Mouse (Mus musculus) hindbrain, embryonic 12.5 days (tissue): ENCODE measurements around the gene Gm21149. TPM values are rescaled to one million over a fixed set of nuclear protein-coding genes. Genes with fewer than 3 reads are reported as not detected.
"Not testable (repeated sequence)": the region's sequence is repeated elsewhere in the genome, so short reads cannot be mapped to it uniquely, and the experiment has no call there.

ENCODE experiments used
- ATAC-seq: fragments of 200-750 bp; cut with Nextera tagmentation; 2 replicates; pipeline ENCODE4 v1.8.0; 2017; ENCODE audit warnings: moderate TSS enrichment; ENCODE audit not compliant: low FRiP score
- H3K27ac ChIP-seq: fragments of 300-500 bp; sonication (generic); 2 replicates; pipeline ENCODE4 v1.5.1; 2016; ENCODE audit warnings: mild to moderate bottlenecking
- H3K27me3 ChIP-seq: fragments of 300-500 bp; sonication (generic); 2 replicates; pipeline ENCODE4 v1.6.1; 2016; ENCODE audit warnings: mild to moderate bottlenecking
- H3K36me3 ChIP-seq: fragments of 300-500 bp; sonication (generic); 2 replicates; pipeline ENCODE4 v1.6.1; 2016; ENCODE audit warnings: mild to moderate bottlenecking
- H3K4me1 ChIP-seq: fragments of 300-500 bp; sonication (generic); 2 replicates; pipeline ENCODE4 v1.6.1; 2016
- H3K4me2 ChIP-seq: fragments of 300-500 bp; sonication (generic); replicated peaks from 2 replicates; pipeline ENCODE4 v1.6.1; 2016; ENCODE audit warnings: mild to moderate bottlenecking
- H3K4me3 ChIP-seq: fragments of 300-500 bp; sonication (generic); 2 replicates; pipeline ENCODE4 v1.5.1; 2016; ENCODE audit warnings: mild to moderate bottlenecking
- H3K9ac ChIP-seq: fragments of 300-500 bp; sonication (generic); 2 replicates; pipeline ENCODE4 v1.6.1; 2016; ENCODE audit warnings: mild to moderate bottlenecking, moderate library complexity
- H3K9me3 ChIP-seq: fragments of 300-500 bp; sonication (generic); replicated peaks from 2 replicates; pipeline ENCODE4 v1.6.1; 2016; ENCODE audit warnings: mild to moderate bottlenecking
- WGBS: fragments of 180-500 bp; shearing (Covaris S2); methylation state at CpG from one replicate; pipeline ENCODE4 v1.1.7; 2016; 5-methylcytosine and 5-hydroxymethylcytosine counted together
- polyA plus RNA-seq: library from polyadenylated mRNA; unstranded; fragments of >200 nt; fragmentation: Nextera tagmentation; extraction: Ambion mirVana; gene quantifications from 2 replicates; pipeline ENCODE4 v1.2.1, GENCODE M21; 2016

Gm21149 gene
- not detected in 2 replicates for polyA plus RNA-seq

DNA sequence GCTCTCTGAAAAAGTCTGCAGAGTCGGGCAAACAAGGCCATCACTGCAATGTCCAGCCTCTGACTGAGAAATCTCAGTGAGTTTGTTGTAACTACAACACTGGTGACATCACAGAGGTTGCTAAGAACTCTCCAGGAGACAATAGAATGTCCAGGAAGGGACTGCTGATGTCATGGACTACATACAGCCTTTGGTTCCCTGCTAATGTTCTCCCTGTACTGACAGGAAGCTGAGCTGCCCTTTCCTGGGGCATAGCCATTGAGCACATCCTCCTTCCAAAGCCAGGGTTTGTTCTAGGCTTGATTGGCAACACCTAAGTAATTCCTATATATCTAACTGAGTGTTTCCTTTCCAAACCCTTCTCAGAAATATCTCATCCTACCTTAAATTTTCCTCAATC, at the start of gene Gm21149:
Gene Gm21149, minus strand, starts transcription at position 101 of the 400 bp plus-strand sequence.
- H3K9ac ChIP-seq, H3K36me3 ChIP-seq, H3K4me2 ChIP-seq, H3K27me3 ChIP-seq, H3K27ac ChIP-seq, ATAC-seq, H3K4me1 ChIP-seq, H3K4me3 ChIP-seq: not testable (repeated sequence)
- H3K9me3 ChIP-seq: peaks cover 23% of the 10 kb centered on the region
- 53% methylated on average over 1 of the region's 1 CpGs for WGBS

- not testable (repeated sequence) for H3K27me3 ChIP-seq, H3K4me1 ChIP-seq, H3K27ac ChIP-seq, ATAC-seq, H3K4me2 ChIP-seq, H3K9ac ChIP-seq, H3K36me3 ChIP-seq, H3K4me3 ChIP-seq
- H3K9me3 ChIP-seq: peaks cover 23% of the 10 kb centered on the region
Observed at GRCm38 (mm10) chr5:15522470-15522869, 46.1 kb upstream of the Gm21149 start.

- H3K27ac ChIP-seq, H3K27me3 ChIP-seq, H3K4me2 ChIP-seq, H3K36me3 ChIP-seq, H3K4me1 ChIP-seq, H3K4me3 ChIP-seq, H3K9ac ChIP-seq: not testable (repeated sequence)
- WGBS: 36% methylated on average over 2 of the region's 2 CpGs
- H3K9me3 ChIP-seq: peaks cover 20% of the 10 kb centered on the region
- ATAC-seq: 0 out of 2 replicates have a peak, but pooled peaks have one; percentile 38
Observed at GRCm38 (mm10) chr5:15522028-15522427, 45.7 kb upstream of the Gm21149 start.

DNA sequence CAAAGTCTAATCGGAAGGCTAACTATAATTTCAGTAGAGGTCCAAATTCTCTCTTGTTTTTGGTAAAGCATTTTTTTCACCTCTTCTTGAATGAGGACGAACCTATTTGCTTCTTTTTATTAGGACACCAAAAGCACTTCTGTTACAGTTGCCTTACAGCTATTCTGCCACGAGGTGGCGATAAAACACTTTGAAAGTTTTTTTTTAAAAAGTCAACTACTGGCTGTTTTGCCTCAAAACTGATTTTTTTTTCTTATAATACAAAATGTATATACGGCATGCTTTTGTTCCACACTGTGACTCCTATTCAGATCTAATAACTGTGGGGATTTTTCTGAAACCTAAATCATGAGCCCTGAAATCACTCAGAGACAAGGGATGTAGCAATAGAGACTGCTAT, 44.1 kb upstream of the Gm21149 start:
- ATAC-seq, H3K4me2 ChIP-seq, H3K9me3 ChIP-seq, H3K27me3 ChIP-seq, H3K4me3 ChIP-seq, H3K27ac ChIP-seq, H3K4me1 ChIP-seq, H3K9ac ChIP-seq, H3K36me3 ChIP-seq: not testable (repeated sequence)
- WGBS: 22% methylated on average over 5 of the region's 5 CpGs

DNA sequence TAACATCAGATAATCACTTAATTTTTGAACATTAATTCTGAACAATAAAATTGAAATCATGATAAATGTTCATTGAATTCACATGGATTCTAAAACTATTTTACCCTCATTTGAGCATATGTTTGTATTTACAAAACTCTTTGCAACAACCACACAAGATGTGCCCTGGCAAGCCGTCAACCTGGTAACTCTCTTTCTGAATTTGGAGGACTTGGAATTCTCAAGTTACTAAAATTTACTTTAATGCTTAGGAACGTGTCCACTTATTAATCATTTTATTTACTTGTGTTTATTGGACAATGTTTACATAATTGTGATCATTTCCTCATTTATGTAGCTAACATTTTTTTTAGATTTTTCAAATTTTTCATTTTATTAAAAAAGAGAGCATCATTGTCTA, 40.8 kb upstream of the Gm21149 start:
- 75% methylated on average over 2 of the region's 2 CpGs for WGBS
- not testable (repeated sequence) for H3K9ac ChIP-seq, ATAC-seq, H3K4me2 ChIP-seq, H3K4me1 ChIP-seq, H3K36me3 ChIP-seq, H3K27ac ChIP-seq, H3K4me3 ChIP-seq, H3K27me3 ChIP-seq
- H3K9me3 ChIP-seq: peaks cover 16% of the 10 kb centered on the region

DNA sequence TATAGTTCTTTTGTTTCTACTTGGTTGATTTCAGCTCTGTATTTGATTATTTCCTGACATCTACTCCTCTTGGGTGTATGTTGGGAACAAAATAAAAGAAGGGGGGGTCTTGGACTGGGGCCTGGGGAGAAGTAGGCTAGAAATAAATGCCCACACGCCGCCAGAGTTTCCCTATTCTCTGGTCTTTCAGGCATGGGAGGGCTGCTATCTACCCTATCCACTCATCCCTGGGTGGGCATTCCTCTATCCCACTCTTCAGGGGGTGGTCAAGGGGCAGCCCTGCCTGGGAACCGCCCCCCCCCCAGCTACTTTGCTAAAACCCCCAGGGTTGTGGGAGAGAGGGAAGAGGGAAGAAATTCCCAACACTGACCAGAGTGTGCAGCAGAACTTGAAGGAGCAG, 35.9 kb upstream of the Gm21149 start:
- H3K4me1 ChIP-seq, H3K9ac ChIP-seq, H3K4me2 ChIP-seq, H3K27ac ChIP-seq, H3K36me3 ChIP-seq, H3K4me3 ChIP-seq, H3K27me3 ChIP-seq: not testable (repeated sequence)
- 67% methylated on average over 3 of the region's 3 CpGs for WGBS
- ATAC-seq: peak; percentile 59; the same call in 1 of the 2 replicates
- H3K9me3 ChIP-seq: peaks cover 38% of the 10 kb centered on the region

GRCm38 (mm10) chr5:15509911-15510310, 33.6 kb upstream of the Gm21149 start:
- not testable (repeated sequence) for H3K36me3 ChIP-seq, H3K9ac ChIP-seq, H3K27me3 ChIP-seq, H3K4me3 ChIP-seq, H3K27ac ChIP-seq, H3K4me1 ChIP-seq, H3K4me2 ChIP-seq, ATAC-seq
- WGBS: 85% methylated on average over 1 of the region's 1 CpGs
- peaks cover 43% of the 10 kb centered on the region for H3K9me3 ChIP-seq

DNA sequence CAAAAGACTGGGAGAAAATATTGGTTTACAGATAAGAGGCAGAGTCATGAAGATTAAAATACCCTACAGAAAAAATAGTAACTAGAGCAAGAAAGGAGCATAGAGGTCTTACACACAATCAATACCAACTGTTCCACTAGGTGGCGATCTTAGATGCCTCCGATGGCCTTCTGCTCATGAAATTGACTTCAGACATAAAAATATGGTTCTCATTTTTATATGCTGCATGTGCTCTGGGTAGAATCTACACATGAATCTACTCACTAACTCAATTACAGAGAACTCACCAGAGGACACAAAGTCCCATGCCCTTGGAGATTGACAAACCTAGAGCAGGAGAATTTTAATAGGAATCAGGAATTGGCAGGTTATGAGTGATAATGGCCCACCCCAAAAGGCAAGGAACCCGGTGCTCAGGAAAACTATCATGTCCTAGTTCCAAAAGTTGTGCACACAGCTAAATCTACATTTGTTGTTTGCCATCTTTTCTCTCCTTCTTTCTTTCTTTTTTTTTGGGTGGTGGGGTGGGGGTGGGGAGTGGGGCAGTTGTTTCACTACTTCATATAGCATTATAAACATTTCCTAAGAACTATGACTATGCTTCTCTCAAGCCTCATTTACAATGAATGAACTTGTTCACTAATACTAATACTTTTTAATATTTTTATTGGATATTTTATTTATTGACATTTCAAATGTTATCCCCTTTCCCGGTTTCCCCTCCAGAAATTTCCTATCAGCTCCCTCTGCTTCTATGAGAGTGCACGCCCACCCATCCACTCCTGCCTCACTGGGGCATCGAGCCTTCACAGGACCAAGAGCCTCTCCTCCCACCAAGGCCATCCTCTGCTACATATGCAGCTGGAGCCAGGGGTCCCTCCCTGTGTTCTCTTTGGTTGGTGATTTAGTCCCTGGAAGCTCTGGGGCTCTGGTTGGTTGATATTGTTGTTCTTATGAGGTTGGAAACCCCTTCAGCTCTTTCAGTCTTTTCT, 32.4 kb upstream of the Gm21149 start:
- H3K27me3 ChIP-seq, ATAC-seq, H3K27ac ChIP-seq, H3K36me3 ChIP-seq, H3K4me1 ChIP-seq, H3K4me3 ChIP-seq, H3K4me2 ChIP-seq, H3K9ac ChIP-seq: not testable (repeated sequence)
- whole genome bisulfite sequencing: 68% methylated on average over 6 of the region's 6 CpGs
- H3K9me3 ChIP-seq: peaks cover 41% of the 10 kb centered on the region

GRCm38 (mm10) chr5:15507757-15508459, 31.6 kb upstream of the Gm21149 start:
- H3K27ac ChIP-seq, H3K4me2 ChIP-seq, H3K4me1 ChIP-seq, H3K36me3 ChIP-seq, H3K27me3 ChIP-seq, H3K4me3 ChIP-seq, H3K9ac ChIP-seq: not testable (repeated sequence)
- peaks cover 39% of the 10 kb centered on the region for H3K9me3 ChIP-seq
- peak; percentile 79 for ATAC-seq
- WGBS: 64% methylated on average over 6 of the region's 6 CpGs

DNA sequence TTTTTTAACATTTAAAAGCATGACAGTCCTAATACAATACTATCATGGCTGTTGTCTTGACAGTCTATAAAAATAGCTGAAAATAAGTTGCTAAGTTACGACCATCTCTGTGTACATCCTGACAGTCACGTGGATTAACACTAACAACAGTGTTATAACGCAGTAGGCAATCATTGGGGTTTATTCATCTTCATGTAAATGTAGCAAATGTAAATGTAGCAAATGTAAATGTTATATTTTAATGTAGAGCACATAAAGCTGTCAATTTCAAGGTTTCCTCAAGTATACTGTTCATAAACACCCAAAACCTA, 30.9 kb upstream of the Gm21149 start:
- no peaks in the 10 kb centered on the region for H3K36me3 ChIP-seq
- no peak overlapping the region for H3K4me2 ChIP-seq
- H3K4me1 ChIP-seq: no peaks in the 10 kb centered on the region
- peaks cover 37% of the 10 kb centered on the region for H3K9me3 ChIP-seq
- no peak overlapping the region for H3K9ac ChIP-seq
- ATAC-seq: peak; percentile 40; the same call in 1 of the 2 replicates
- no peaks in the 10 kb centered on the region for H3K27me3 ChIP-seq
- 77% methylated on average over 3 of the region's 3 CpGs for WGBS
- no peak overlapping the region for H3K27ac ChIP-seq
- H3K4me3 ChIP-seq: no peak overlapping the region

- 49% methylated on average over 16 of the region's 16 CpGs for WGBS
- peak; percentile 73; the same call in 1 of the 2 replicates for ATAC-seq
- Histone ChIP-seq H3K9me3 (peaks cover 34% of the 10 kb centered on the region), H3K27ac (no peak overlapping the region), H3K36me3 (no peaks in the 10 kb centered on the region), H3K9ac (no peak overlapping the region), H3K27me3 (no peaks in the 10 kb centered on the region), H3K4me1 (no peaks in the 10 kb centered on the region), H3K4me3 (no peak overlapping the region), H3K4me2 (0 out of 2 replicates have a peak overlapping the region, but pooled peaks have one; percentile 3)
Observed at GRCm38 (mm10) chr5:15506575-15507308, 30.4 kb upstream of the Gm21149 start.

DNA sequence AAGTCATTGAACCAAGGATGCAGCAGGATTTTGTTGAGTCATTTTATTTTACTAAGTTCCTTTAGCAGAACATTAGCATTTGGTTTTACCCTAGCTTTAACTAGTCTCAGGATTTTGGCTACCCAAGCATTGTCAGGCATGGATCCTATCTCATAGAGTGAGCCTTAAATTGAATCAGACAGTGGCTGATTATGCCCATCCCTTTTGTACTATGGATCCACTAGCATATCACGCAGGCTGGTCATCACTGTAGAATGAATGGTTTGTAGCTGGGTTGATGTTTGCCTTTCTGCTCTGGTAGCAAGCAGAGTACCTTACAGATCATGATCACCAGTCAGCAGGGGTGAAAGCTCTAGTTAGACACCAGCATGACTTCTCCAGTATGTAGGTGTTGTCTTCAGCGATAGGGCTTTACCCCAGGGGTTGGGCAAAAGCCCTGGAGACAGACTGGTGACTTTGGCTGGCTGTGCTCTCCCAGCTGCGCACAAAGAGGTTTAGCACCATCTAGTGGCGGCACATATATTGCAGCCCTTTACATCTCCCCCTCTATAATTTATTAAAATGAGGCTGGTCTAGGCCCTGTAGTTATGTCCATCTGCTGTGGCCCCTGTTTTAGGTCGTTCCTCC, 22.6 kb upstream of the Gm21149 start:
- H3K27me3 ChIP-seq, H3K4me2 ChIP-seq, H3K36me3 ChIP-seq, H3K9ac ChIP-seq, H3K27ac ChIP-seq, H3K4me1 ChIP-seq, H3K4me3 ChIP-seq: not testable (repeated sequence)
- peak; percentile 89 for ATAC-seq
- H3K9me3 ChIP-seq: peaks cover 30% of the 10 kb centered on the region
- 29% methylated on average over 5 of the region's 5 CpGs for WGBS
